Mouse (Mus musculus): ENCODE data around the gene Ms4a5. TPM values are rescaled to one million over a fixed set of nuclear protein-coding genes. Genes with fewer than 3 reads are reported as not detected.

The Ms4a5 gene
- polyA plus RNA-seq, 1 experiment from 2014 or later, result not detected

DNA sequence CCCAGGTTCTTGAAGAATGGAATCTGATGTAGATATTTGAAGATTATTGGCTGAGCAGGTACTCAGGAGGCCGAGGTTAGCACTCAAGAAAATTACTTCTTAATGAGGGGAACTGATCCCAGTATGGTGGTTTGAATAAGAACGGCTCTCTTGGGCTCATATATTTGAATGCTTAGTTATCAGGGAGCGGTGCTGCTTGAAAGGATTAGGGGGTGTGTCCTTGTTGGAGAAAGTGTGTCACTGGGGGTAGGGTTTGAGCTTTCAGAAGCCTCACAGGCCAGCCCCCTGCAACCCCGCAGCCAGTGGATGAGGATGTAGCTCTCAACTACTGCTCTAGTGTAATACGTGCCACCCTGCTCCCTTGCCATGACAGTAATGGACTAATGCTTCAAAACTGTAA, 41.1 kb downstream of the Ms4a5 start:
- Histone ChIP-seq H3K4me2 (ENCODE audit: low read depth) (no peak overlapping the region), H3K9me3 (ENCODE audit: control insufficient read depth, low read length) (no peaks in the 10 kb centered on the region), H3K4me3 (ENCODE audit: low read depth, low read length) (no peak overlapping the region), H3K4me1 (ENCODE audit: control insufficient read depth, insufficient read depth, low read length) (no peaks in the 10 kb centered on the region), H3K9ac (ENCODE audit: low read length) (no peak overlapping the region), H3K36me3 (ENCODE audit: control insufficient read depth, insufficient read depth, low read length) (no peaks in the 10 kb centered on the region), H3K27ac (ENCODE audit: low read depth, low read length) (no peak overlapping the region), H3K27me3 (ENCODE audit: control insufficient read depth, insufficient read depth, low read length) (no peaks in the 10 kb centered on the region)
- 56% methylated on average over 5 of the region's 5 CpGs for WGBS
- ATAC-seq (ENCODE audit: insufficient read depth, low FRiP score, low TSS enrichment) (no peak), DNase-seq (ENCODE audit: low spot score) (no peak)

GRCm38 (mm10) chr19:11235820-11236219, 47.9 kb downstream of the Ms4a5 start:
- ATAC-seq (ENCODE audit: insufficient read depth, low FRiP score, low TSS enrichment), result no peak
- H3K9ac ChIP-seq (ENCODE audit: low read length), result no peak overlapping the region

GRCm38 (mm10) chr19:11234921-11235735, 48.5 kb downstream of the Ms4a5 start:
- DNase-seq (ENCODE audit: low spot score) (no peak), ATAC-seq (ENCODE audit: insufficient read depth, low FRiP score, low TSS enrichment) (no peak)
- H3K4me1 ChIP-seq (ENCODE audit: control insufficient read depth, insufficient read depth, low read length), result no peaks in the 10 kb centered on the region
- H3K9me3 ChIP-seq (ENCODE audit: control insufficient read depth, low read length), result no peaks in the 10 kb centered on the region
- 75% methylated on average over 5 of the region's 5 CpGs for WGBS
- no peak overlapping the region for H3K9ac ChIP-seq (ENCODE audit: low read length)
- H3K36me3 ChIP-seq (ENCODE audit: control insufficient read depth, insufficient read depth, low read length), result no peaks in the 10 kb centered on the region
- no peak overlapping the region for H3K4me3 ChIP-seq (ENCODE audit: low read depth, low read length)
- H3K4me2 ChIP-seq (ENCODE audit: low read depth), result no peak overlapping the region
- no peaks in the 10 kb centered on the region for H3K27me3 ChIP-seq (ENCODE audit: control insufficient read depth, insufficient read depth, low read length)
- no peak overlapping the region for H3K27ac ChIP-seq (ENCODE audit: low read depth, low read length)

More at GRCm38 (mm10) chr19:11235820-11236219, 47.9 kb downstream of the Ms4a5 start:
- Histone ChIP-seq H3K36me3 (ENCODE audit: control insufficient read depth, insufficient read depth, low read length) (no peaks in the 10 kb centered on the region), H3K27ac (ENCODE audit: low read depth, low read length) (no peak overlapping the region), H3K27me3 (ENCODE audit: control insufficient read depth, insufficient read depth, low read length) (no peaks in the 10 kb centered on the region), H3K4me1 (ENCODE audit: control insufficient read depth, insufficient read depth, low read length) (no peaks in the 10 kb centered on the region), H3K4me2 (ENCODE audit: low read depth) (no peak overlapping the region), H3K9me3 (ENCODE audit: control insufficient read depth, low read length) (no peaks in the 10 kb centered on the region), H3K4me3 (ENCODE audit: low read depth, low read length) (no peak overlapping the region)
- no peak for DNase-seq (ENCODE audit: low spot score)

GRCm38 (mm10) chr19:11234244-11234643, 49.4 kb downstream of the Ms4a5 start:
- Histone ChIP-seq H3K4me2 (ENCODE audit: low read depth) (no peak overlapping the region), H3K9ac (ENCODE audit: low read length) (no peak overlapping the region), H3K27ac (ENCODE audit: low read depth, low read length) (no peak overlapping the region), H3K27me3 (ENCODE audit: control insufficient read depth, insufficient read depth, low read length) (no peaks in the 10 kb centered on the region), H3K36me3 (ENCODE audit: control insufficient read depth, insufficient read depth, low read length) (no peaks in the 10 kb centered on the region), H3K4me3 (ENCODE audit: low read depth, low read length) (no peak overlapping the region), H3K4me1 (ENCODE audit: control insufficient read depth, insufficient read depth, low read length) (no peaks in the 10 kb centered on the region), H3K9me3 (ENCODE audit: control insufficient read depth, low read length) (no peaks in the 10 kb centered on the region)
- DNase-seq (ENCODE audit: low spot score) (no peak), ATAC-seq (ENCODE audit: insufficient read depth, low FRiP score, low TSS enrichment) (no peak)
- 81% methylated on average over 5 of the region's 5 CpGs for WGBS

- Histone ChIP-seq H3K9ac (ENCODE audit: low read length) (no peak within 1 kb of the TSS), H3K4me1 (ENCODE audit: control insufficient read depth, insufficient read depth, low read length) (no peaks in the 10 kb centered on the region), H3K4me3 (ENCODE audit: low read depth, low read length) (no peak within 1 kb of the TSS), H3K9me3 (ENCODE audit: control insufficient read depth, low read length) (no peaks in the 10 kb centered on the region), H3K36me3 (ENCODE audit: control insufficient read depth, insufficient read depth, low read length) (no peaks in the 10 kb centered on the region), H3K27ac (ENCODE audit: low read depth, low read length) (no peak within 1 kb of the TSS), H3K4me2 (ENCODE audit: low read depth) (no peak within 1 kb of the TSS), H3K27me3 (ENCODE audit: control insufficient read depth, insufficient read depth, low read length) (no peaks in the 10 kb centered on the region)
- 74% methylated on average over 5 of the region's 5 CpGs for WGBS
- DNase-seq (ENCODE audit: low spot score) (no peak), ATAC-seq (ENCODE audit: insufficient read depth, low FRiP score, low TSS enrichment) (no peak)
Measured at GRCm38 (mm10) chr19:11232348-11232747, 51.3 kb downstream of the Ms4a5 start, which contains the start of gene Ms4a12. Ms4a12 (minus strand) TSS chr19:11232448.

Other genes starting within 250 kb of the Ms4a5 start
- not detected in 2 replicates for gene Ms4a8a, start 202.8 kb downstream of the Ms4a5 start, polyA plus RNA-seq (2014; fragmentation: Nextera tagmentation; extraction: Ambion mirVana)
- gene 1700017D01Rik, start 153.0 kb downstream of the Ms4a5 start, polyA plus RNA-seq (2014; fragmentation: Nextera tagmentation; extraction: Ambion mirVana), result not detected in 2 replicates
- gene 1700025F22Rik, start 118.6 kb downstream of the Ms4a5 start, polyA plus RNA-seq (2014; fragmentation: Nextera tagmentation; extraction: Ambion mirVana), result not detected in 2 replicates
- gene Ms4a13, start 87.1 kb downstream of the Ms4a5 start, polyA plus RNA-seq (2014; fragmentation: Nextera tagmentation; extraction: Ambion mirVana), result not detected in 2 replicates
- gene Ms4a12, start 51.4 kb downstream of the Ms4a5 start, polyA plus RNA-seq (2014; fragmentation: Nextera tagmentation; extraction: Ambion mirVana), result not detected in 2 replicates
- not detected in 2 replicates for gene Ms4a1, start 17.6 kb downstream of the Ms4a5 start, polyA plus RNA-seq (2014; fragmentation: Nextera tagmentation; extraction: Ambion mirVana)
- gene Ms4a14, start 30.6 kb upstream of the Ms4a5 start, polyA plus RNA-seq (2014; fragmentation: Nextera tagmentation; extraction: Ambion mirVana), result not detected in 2 replicates
- gene Ms4a7, start 52.3 kb upstream of the Ms4a5 start, polyA plus RNA-seq (2014; fragmentation: Nextera tagmentation; extraction: Ambion mirVana), result 0.45 and 1.3 TPM in 2 replicates
- 1.1 and 1.8 TPM in 2 replicates for gene Ms4a4a, start 91.7 kb upstream of the Ms4a5 start, polyA plus RNA-seq (2014; fragmentation: Nextera tagmentation; extraction: Ambion mirVana)
- 0.17 TPM in 1 of 2 replicates, not detected in the other for gene Ms4a4c, start 120.9 kb upstream of the Ms4a5 start, polyA plus RNA-seq (2014; fragmentation: Nextera tagmentation; extraction: Ambion mirVana)
- not detected in 2 replicates for gene Ms4a4b, start 159.7 kb upstream of the Ms4a5 start, polyA plus RNA-seq (2014; fragmentation: Nextera tagmentation; extraction: Ambion mirVana)
- 1.1 and 2.0 TPM in 2 replicates for gene Ms4a6c, start 185.5 kb upstream of the Ms4a5 start, polyA plus RNA-seq (2014; fragmentation: Nextera tagmentation; extraction: Ambion mirVana)
- gene Gm8369, start 202.1 kb upstream of the Ms4a5 start, polyA plus RNA-seq (2014; fragmentation: Nextera tagmentation; extraction: Ambion mirVana), result not detected in 2 replicates
- gene Ms4a6b, start 232.6 kb upstream of the Ms4a5 start, polyA plus RNA-seq (2014; fragmentation: Nextera tagmentation; extraction: Ambion mirVana), result 1.9 and 3.0 TPM in 2 replicates

Measured in neural tube, embryonic 11.5 days (tissue).